Mouse (Mus musculus) stomach, postnatal 0 days (tissue): ENCODE measurements around the gene Dlgap5. TPM values are rescaled to one million over a fixed set of nuclear protein-coding genes. Genes with fewer than 3 reads are reported as not detected.

Source experiments
- ATAC-seq: fragments of 200-750 bp; cut with Nextera tagmentation; 2 replicates; pipeline ENCODE4 v1.8.0; 2017; ENCODE audit not compliant: low FRiP score, low TSS enrichment
- DNase-seq: peaks from one replicate; pipeline ENCODE4 v3.0.0-alpha.2; 2016; ENCODE audit warnings: low spot score
- H3K27ac ChIP-seq: fragments of 300-500 bp; sonication (generic); replicated peaks from 2 replicates; pipeline ENCODE4 v1.5.1; 2014; ENCODE audit warnings: mild to moderate bottlenecking, control low read depth
- H3K27me3 ChIP-seq: fragments of 300-500 bp; sonication (generic); 2 replicates; pipeline ENCODE4 v1.6.1; 2014; ENCODE audit warnings: low read length; ENCODE audit not compliant: control insufficient read depth, insufficient read depth
- H3K36me3 ChIP-seq: fragments of 300-500 bp; sonication (generic); 2 replicates; pipeline ENCODE4 v1.6.1; 2014; ENCODE audit warnings: low read length, mixed read lengths; ENCODE audit not compliant: control insufficient read depth, insufficient read depth
- H3K4me1 ChIP-seq: fragments of 300-500 bp; sonication (generic); replicated peaks from 2 replicates; pipeline ENCODE4 v1.6.1; 2014; ENCODE audit warnings: antibody characterized with exemption; ENCODE audit not compliant: control insufficient read depth, insufficient read depth
- H3K4me2 ChIP-seq: fragments of 300-500 bp; sonication (generic); replicated peaks from 2 replicates; pipeline ENCODE4 v1.6.1; 2014; ENCODE audit warnings: low read depth, mild to moderate bottlenecking, control low read depth, moderate library complexity
- H3K4me3 ChIP-seq: fragments of 300-500 bp; sonication (generic); 2 replicates; pipeline ENCODE4 v1.5.1; 2014; ENCODE audit warnings: low read depth, low read length, control low read depth
- H3K9ac ChIP-seq: fragments of 300-500 bp; sonication (generic); 2 replicates; pipeline ENCODE4 v1.6.1; 2014; ENCODE audit warnings: mild to moderate bottlenecking, low read length, control low read depth, mixed read lengths
- H3K9me3 ChIP-seq: fragments of 300-500 bp; sonication (generic); 2 replicates; pipeline ENCODE4 v1.6.1; 2016; ENCODE audit warnings: low read length; ENCODE audit not compliant: control insufficient read depth
- CTCF ChIP-seq: IDR thresholded peaks from 2 replicates; pipeline ENCODE4 v1.5.1; 2016; ENCODE audit warnings: antibody characterized with exemption, low read depth, mild to moderate bottlenecking, moderate library complexity
- EP300 ChIP-seq: optimal IDR thresholded peaks from 2 replicates; pipeline ENCODE3; 2016; ENCODE audit warnings: antibody characterized with exemption
- WGBS: fragments of 180-500 bp; shearing (Covaris S2); extraction: QIAGEN DNeasy Blood & Tissue Kit; methylation state at CpG from one replicate; pipeline ENCODE4 v1.1.7; 2014; 5-methylcytosine and 5-hydroxymethylcytosine counted together
- polyA plus RNA-seq: library from polyadenylated mRNA; unstranded; fragments of >200 nt; fragmentation: Nextera tagmentation; extraction: Ambion mirVana; gene quantifications from 2 replicates; pipeline ENCODE4 v1.2.1, GENCODE M21; 2015

Dlgap5 gene
- polyA plus RNA-seq, 1 experiment from 2014 or later: 7.4 TPM

DNA sequence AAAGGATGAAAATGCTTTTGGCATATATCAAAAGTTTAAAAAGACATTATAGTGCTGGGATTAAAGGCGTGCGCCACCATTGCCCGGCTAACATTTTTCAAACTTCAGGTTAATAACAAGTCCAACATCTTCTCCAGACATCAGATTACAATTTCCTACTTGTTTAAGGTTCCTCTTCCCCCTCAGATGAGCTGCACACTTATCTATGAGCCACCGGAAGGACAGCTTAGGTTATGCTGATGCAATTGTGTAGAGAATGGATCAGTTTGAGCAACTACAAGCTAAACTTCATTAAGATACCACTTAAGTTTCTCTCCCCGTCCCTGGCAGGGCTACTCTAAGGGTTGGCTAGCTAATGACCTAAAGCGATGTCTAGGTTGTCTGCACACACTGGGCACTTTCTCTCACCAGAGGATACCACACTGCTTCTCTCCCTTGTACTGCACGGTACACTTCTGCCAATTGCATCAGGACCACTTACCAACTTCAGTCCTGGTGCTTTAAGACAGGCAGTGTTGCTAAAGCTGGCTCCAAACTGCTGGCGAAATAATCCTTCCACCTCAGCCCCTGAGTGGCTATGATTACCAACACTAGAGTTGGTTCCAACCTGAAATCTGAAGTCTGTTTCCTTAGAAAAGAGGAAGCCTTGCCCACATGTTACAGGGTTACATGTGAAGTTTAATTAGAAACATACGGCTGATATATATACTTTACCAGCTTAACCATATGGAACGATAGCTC, 24.7 kb downstream of the Dlgap5 start:
- DNase-seq (no peak), ATAC-seq (no peak)
- no peak for TF ChIP-seq EP300
- TF ChIP-seq CTCF: no peak
- H3K4me3 ChIP-seq: no peak overlapping the region
- H3K9me3 ChIP-seq: no peaks in the 10 kb centered on the region
- no peaks in the 10 kb centered on the region for H3K4me1 ChIP-seq
- peaks cover 17% of the 10 kb centered on the region for H3K36me3 ChIP-seq
- no peak overlapping the region for H3K9ac ChIP-seq
- no peak overlapping the region for H3K4me2 ChIP-seq
- H3K27ac ChIP-seq: no peak overlapping the region
- H3K27me3 ChIP-seq: no peaks in the 10 kb centered on the region
- WGBS: 92% methylated on average over 10 of the region's 10 CpGs

DNA sequence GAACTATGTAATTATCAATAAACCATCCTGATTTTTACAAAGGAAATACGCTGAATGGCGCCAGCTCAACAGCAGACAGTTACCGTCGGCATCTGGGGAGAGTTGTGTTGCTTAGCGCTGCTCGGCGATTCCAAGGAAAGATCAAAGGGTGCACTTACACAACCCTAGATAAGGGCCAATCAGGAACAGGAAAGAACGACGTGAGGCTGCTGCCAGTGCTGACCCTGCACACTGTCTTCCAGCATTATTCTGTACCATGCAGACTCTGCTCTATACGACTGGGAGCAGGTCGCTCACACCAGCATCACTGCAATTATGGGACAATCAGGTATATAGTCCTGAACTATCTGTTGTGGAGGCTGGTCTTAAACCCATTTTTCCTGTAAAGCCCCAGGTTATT, 32.1 kb downstream of the Dlgap5 start:
- DNase-seq (no peak), ATAC-seq (no peak)
- Histone ChIP-seq H3K4me1 (no peaks in the 10 kb centered on the region), H3K9ac (no peak overlapping the region), H3K4me2 (no peak overlapping the region), H3K27ac (no peak overlapping the region), H3K4me3 (no peak overlapping the region), H3K9me3 (no peaks in the 10 kb centered on the region), H3K27me3 (no peaks in the 10 kb centered on the region), H3K36me3 (peaks cover 14% of the 10 kb centered on the region)
- no peak for TF ChIP-seq EP300
- no peak for TF ChIP-seq CTCF
- WGBS: 74% methylated on average over 11 of the region's 11 CpGs

- H3K4me1 ChIP-seq: no peaks in the 10 kb centered on the region
- DNase-seq (no peak), ATAC-seq (no peak)
- 72% methylated on average over 10 of the region's 10 CpGs for WGBS
- H3K4me3 ChIP-seq: no peak overlapping the region
- TF ChIP-seq EP300 (no peak), CTCF (no peak)
- H3K4me2 ChIP-seq: no peak overlapping the region
- no peaks in the 10 kb centered on the region for H3K9me3 ChIP-seq
- no peaks in the 10 kb centered on the region for H3K27me3 ChIP-seq
- peaks cover 11% of the 10 kb centered on the region for H3K36me3 ChIP-seq
- no peak overlapping the region for H3K9ac ChIP-seq
- no peak overlapping the region; the same call in 1 of the 2 replicates for H3K27ac ChIP-seq
Measured at GRCm38 (mm10) chr14:47384653-47385052, 33.6 kb downstream of the Dlgap5 start.

DNA sequence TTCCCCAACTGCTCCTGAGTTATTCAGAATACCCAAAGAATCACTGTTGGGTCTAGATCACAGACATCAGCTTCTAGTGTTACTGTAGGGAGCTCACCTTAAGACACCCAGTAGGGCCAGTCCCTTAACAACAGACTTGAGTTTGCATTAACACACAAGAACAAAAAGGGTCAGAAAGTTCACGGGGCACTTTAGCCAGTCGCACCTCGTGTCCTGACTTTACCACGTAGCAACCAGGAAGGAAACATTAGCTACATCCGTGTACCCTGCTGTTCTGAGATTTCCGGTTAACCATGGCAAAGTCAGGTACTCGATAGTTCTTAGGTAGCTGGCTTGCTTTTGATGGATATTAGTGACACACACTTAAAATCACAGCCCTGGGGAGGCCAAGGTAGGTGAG, 34.3 kb downstream of the Dlgap5 start:
- H3K4me1 ChIP-seq: no peaks in the 10 kb centered on the region
- WGBS: 75% methylated on average over 7 of the region's 7 CpGs
- TF ChIP-seq CTCF: no peak
- no peak for TF ChIP-seq EP300
- ATAC-seq (no peak), DNase-seq (no peak)
- H3K27me3 ChIP-seq: no peaks in the 10 kb centered on the region
- H3K9me3 ChIP-seq: no peaks in the 10 kb centered on the region
- H3K4me3 ChIP-seq: no peak overlapping the region
- H3K36me3 ChIP-seq: peaks cover 6% of the 10 kb centered on the region
- no peak overlapping the region for H3K4me2 ChIP-seq
- peak overlapping the region; percentile 31; the same call in 1 of the 2 replicates for H3K27ac ChIP-seq
- H3K9ac ChIP-seq: no peak overlapping the region

DNA sequence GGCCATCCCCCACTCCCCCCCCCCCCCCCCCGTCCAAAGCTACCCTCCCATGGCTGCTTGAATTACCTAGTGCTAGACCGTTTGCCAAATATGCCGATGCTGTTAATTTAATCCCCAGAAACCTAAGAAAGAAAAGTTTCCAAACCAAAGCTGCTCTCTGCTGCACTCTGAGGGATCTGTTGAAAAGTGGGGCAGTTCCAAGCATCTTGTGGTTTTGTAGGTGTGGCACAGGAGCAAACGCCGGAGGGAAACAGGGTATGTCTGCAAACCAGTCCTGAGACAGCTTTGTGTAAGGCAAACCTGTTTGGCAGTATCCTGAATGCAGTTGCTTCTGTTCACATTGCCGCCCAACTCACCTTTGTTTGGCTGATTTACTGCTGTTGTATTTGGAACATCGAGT, 39.9 kb downstream of the Dlgap5 start:
- Histone ChIP-seq H3K27me3 (no peaks in the 10 kb centered on the region), H3K4me3 (no peak overlapping the region), H3K9ac (no peak overlapping the region), H3K4me2 (no peak overlapping the region), H3K9me3 (no peaks in the 10 kb centered on the region), H3K27ac (no peak overlapping the region; the same call in 1 of the 2 replicates), H3K4me1 (0 out of 2 replicates have a peak, but pooled peaks cover 2% of the 10 kb centered on the region), H3K36me3 (no peaks in the 10 kb centered on the region)
- ATAC-seq (no peak), DNase-seq (no peak)
- TF ChIP-seq CTCF (0 out of 2 replicates have a peak, but pooled peaks have one; percentile 13), EP300 (peak; percentile 70)
- WGBS: 60% methylated on average over 7 of the region's 7 CpGs

DNA sequence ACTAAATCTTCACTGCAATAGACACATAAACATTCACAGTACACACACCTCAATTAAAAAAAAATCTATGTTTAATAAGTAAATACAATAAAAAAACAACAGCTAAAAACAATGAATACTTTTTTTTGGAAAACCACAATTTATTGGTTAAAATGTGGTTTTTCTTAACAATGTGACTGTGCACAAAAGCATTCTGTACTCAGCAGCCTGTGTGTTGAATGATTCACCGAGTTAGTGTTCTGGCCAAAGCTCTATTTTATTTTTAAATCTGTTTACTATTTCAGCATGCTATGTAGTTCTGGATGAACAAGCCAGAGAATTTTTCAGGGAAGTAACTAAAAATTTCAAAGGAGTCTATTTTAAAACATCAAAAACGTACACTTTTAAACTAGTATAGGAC, 41.7 kb downstream of the Dlgap5 start:
- ATAC-seq: no peak
- Histone ChIP-seq H3K27me3 (no peaks in the 10 kb centered on the region), H3K4me3 (no peak overlapping the region), H3K9me3 (no peaks in the 10 kb centered on the region), H3K27ac (no peak overlapping the region), H3K4me2 (no peak overlapping the region), H3K4me1 (0 out of 2 replicates have a peak, but pooled peaks cover 2% of the 10 kb centered on the region), H3K9ac (no peak overlapping the region), H3K36me3 (no peaks in the 10 kb centered on the region)
- 39% methylated on average over 2 of the region's 2 CpGs for WGBS
- DNase-seq: no peak
- TF ChIP-seq CTCF (no peak), EP300 (no peak)
